Mouse (Mus musculus): Measurements from ENCODE around the gene Gm10401. TPM values are rescaled to one million over a fixed set of nuclear protein-coding genes. Genes with fewer than 3 reads are reported as not detected.

Gene Gm10401
- not detected for total RNA-seq (2021)
- long read RNA-seq, experiment 1 = 0 reads
- long read RNA-seq, experiment 2 = 0 reads

DNA sequence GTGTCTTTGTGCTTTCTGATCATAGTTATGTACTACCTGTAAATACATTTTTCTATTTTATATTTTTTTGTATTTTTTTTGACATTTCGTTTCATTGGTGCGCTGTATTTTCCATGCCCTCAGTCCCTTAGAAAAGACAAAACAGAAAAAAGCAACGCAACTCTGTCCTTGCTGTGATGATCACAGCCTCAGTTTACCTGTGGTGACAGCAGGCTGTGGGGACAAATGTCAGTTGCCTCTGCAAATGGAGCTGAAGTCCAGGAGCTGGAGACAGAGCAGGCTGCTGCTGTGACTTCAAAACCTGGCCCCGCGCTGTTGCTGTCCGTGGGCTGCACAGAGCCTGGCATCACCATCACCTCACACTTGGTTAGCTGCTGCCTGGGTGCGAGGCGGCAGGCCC, at the start of gene Gm10401:
Gene Gm10401 (minus strand): TSS at position 101 of the 400 bp plus-strand sequence.
- intact Hi-C loops (cut with DNase I) = no loop called here
- no peak for DNase-seq

DNA sequence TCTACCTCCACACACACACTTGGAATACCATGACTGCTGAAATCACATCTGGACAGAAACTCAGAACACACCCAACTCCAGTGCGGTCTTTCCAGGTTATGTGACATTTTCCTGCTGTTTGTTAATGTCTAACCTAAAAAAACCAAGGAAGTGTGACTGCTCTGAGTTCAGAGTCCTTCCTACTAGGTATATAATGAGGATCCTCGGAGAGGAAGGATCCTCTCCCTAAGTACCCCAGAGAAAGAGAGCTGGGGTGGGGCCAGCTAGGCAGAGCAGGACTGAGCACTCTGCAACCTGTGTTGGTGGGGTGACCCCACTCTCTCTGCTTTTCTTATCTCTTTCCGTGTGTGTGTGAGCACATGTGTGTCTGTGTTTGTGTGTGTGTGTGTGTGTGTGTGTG, 49.3 kb upstream of the Gm10401 start:
- no peak for DNase-seq
- intact Hi-C loops (cut with DNase I) = no loop called here

DNA sequence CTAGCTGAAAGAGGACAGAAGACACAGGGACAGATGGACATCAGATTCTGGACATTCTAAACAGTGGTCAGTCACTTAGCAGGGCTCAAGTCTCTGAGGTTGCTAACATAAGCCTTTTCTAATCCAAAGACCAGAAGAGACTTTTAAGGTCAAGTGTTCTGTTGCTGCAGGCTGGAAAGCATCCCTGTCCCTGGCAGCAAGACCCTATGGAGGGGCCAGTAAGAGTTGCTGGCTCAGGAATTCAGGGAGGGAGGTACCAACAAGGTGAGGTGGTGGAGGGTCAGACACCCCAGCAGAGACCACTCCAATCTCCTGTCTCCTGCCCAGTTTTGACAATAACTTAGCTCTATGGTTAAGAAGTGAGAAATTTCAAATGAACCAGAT, 48.6 kb upstream of the Gm10401 start:
- no peak for DNase-seq
- intact Hi-C loops (cut with DNase I) = no loop called here

DNA sequence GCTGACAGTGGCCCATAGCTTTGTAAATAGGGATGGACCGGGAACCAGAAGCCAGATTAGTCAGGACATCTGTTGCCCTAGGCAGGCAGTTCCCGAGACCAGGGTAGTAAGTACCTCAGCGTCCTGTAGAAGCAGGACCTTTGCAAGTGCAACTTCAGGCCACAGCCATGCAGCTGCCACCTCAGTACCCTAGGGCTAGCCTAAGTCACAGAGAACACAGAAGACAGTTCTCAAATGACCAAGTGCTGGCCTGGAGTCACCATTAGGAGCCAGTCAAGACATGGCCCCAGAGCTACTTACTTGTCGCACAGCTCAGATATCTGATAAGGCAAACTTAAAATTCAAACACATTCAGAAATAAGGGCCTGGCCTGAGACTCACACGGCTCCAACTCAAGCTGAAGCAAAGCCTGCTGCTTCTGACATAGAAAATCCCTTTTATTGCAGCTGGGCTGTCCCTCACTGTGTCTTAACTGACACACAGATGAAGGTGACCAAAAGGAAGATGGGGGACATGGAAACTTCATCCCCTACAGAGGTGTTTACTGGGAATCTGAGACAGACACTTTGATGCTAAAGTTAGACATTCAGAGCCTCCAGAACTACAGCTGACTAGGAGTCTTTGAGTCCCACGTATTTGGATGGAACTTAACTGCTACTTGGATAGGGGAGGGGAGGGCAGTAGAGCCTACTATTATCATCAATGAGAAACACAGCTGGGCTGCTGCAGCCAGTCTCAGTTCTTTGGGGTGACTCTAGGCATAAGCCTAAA, 48.1 kb upstream of the Gm10401 start:
- DNase-seq = no peak
- intact Hi-C loops (cut with DNase I) = no loop called here

DNA sequence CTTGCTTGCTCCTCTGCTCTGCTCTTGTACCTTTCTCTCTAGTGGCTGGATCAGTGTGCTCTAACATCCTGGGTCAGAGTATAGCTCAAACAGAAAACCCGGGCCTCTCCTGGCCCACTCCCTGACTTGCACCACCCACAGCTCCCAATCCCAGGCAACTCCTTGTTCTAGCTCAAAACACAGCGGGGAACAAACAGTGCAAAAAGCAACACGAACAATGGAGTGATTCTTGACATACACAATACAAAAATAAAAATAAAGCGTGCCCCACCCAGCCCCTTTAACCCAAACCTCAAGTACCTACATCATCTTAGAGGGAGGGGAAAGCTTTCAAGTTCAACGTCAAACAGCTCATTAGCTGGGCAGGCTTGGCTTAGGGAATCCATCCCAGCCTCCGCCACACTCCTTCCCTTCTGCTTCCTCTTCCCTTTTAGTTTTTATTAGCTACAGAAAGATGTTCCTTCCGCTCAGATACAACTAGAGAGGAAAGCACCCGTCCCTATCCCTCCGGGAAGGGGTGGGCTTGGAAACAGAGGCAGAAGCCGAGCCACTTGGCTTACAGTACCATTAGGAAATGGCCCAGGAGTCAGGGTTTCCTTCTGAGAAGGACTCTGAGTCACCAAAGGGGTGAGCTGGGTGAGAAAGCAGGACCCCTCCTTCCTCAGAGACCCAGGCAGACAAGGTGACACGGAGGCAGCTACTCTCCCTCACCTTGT, 47.3 kb upstream of the Gm10401 start:
- DNase-seq = no peak
- intact Hi-C loops (cut with DNase I) = no loop called here

DNA sequence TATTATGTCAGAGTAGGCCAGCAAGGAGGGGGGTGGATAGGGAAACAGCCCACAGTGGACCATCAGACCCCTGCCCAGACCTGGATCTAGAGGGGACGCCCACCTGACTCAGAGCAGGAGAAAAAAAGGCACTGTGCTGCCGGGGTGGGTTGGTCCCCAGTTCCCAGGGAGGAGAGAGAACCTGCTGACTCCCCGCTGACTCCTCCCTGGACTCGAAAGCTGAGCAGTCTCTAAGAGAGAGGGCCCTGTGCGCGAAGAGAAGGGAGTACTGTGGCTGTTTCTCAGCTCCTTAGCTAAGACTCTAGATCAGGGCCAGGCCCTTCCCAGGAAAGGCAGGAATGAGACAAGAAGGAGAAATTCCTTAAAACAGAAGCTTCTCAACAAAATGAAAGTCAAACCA, 46.4 kb upstream of the Gm10401 start:
- intact Hi-C loops (cut with DNase I) = no loop called here

DNA sequence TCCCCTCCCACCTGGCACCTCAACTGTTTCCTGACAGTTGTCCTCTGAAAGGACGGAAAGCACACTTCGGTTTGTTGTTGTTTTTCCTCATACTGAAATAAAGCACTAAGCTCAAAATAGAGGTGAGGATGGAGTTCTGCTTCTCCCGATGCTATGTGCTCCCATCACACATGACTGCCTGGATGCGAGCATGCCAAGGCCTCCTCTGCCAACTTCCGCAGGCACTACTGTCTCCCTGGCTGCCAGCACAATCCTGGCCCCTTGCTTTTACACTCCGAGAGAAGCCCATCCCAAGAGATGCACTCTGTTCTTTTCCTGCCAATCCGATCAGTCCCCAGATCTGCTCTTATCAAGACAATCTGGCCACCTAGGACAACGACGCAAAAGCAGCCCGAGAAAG, 45.5 kb upstream of the Gm10401 start:
- no peak for DNase-seq
- intact Hi-C loops (cut with DNase I) = no loop called here

More for the DNA sequence above, 46.4 kb upstream of the Gm10401 start:
- DNase-seq = no peak

DNA sequence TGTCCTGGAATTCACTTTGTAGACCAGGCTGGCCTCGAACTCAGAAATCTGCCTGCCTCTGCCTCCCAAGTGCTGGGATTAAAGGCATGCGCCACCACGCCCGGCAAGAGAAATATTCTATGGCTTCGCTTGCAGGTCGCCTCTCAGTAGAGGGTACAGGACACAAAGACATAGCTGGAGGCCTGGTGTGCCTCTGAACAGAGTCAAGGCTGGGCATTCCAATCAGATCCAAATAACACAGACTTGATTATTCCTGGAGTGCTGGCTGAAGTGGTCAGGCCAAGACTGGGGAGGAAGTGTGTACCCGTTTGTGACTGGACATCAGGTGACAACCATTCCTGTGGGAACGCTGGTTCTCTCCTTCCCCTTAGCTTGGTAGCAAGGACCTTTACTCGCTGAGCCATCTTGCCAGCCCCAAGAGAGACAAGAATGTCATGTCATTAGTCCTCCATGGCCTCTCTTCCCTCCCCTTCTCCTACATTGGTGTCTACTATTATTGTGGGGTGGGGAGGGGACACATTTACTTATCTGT, 44.1 kb upstream of the Gm10401 start:
- intact Hi-C loops (cut with DNase I) = no loop called here
- no peak for DNase-seq

DNA sequence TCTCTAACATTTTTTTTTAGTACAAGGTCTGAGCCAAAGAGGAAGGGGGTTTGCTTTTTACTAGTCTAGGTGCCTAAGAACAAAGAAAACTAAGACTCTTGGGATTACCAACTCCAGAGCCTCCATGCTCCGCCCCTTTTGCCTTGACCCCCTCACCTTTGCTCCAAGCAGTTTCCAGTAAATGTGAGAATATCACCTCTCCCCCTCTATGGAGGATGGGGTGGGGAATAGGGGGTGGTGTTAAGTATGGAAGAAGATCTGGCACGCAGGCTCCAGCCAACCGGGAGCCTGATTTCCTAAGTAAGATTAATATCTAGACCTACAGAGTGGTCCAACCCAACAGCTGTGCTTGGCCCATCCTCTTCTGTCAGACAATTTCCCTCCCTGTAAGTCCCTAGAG, 42.6 kb upstream of the Gm10401 start:
- intact Hi-C loops (cut with DNase I) = no loop called here
- no peak for DNase-seq

DNA sequence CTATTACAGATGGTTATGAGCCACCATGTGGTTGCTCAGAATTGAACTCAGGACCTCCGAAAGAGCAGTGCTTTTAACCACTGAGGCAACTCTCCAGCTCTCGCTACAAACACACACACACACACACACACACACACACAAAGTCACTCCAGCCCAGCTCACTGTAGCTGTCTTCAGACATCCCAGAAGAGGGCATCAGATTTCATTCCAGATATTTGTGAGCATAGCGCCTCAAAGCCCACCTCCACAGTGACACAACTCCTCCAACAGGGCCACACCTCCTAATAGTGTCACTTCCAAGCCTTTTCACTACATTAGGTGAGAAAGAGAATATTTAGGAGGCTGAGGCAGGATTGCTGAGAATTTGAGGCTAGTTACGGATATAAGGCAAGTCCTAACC, 41.0 kb upstream of the Gm10401 start:
- intact Hi-C loops (cut with DNase I) = no loop called here
- DNase-seq = no peak

DNA sequence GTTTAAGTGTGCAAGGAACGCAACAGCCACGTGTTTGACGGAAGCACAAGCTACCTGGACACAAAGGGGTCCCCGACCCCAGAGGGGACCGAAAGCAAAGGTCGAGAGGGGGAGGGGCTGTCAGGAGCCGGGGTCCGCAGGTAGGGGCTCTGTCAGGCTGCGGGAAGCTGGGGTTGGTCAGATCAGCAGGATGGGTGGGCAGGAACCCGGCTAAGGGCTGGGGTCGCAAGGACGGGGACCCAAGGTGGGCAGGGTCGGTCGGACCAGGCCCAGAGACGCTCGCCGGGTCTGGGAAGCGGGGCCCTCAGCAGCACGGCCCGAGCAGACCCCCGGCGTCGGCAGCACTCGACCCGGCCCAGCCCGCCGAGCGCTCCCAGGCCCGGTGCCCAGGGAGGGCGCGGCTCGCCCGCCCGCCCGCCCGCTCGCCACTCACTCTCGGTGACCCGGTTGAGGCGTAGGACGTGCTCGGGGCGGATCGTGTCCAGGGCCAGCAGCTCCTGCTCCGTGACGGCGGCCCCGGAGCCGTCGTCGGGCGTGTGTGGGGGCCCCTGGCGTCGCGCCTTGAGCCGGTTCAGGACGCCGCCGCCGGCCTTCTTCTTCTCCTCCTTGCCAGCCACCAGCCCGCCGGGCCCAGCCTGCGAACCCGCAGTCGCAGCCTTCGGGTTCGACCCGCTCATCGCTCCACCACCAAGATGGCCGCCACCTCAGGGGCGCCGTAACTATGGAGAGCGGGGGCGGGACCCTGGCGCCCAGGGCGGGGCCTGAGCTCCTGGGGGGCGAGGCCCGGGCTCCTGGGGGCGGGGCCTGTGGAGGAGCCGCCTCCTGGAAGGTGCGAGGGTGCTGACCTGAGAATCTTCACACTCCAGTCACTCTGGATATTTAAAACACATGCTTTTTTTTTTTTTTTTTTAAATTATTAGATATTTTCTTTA, 36.4 kb upstream of the Gm10401 start, which contains the start of gene Unc119b:
Gene Unc119b (minus strand): TSS at position 742 of the 932 bp plus-strand sequence.
- intact Hi-C loops (cut with DNase I) = loop anchor here (2.0 kb wide), 1 partner anchor 20 kb away; no protein-coding TSS in a partner anchor
- DNase-seq = peak; percentile 93

DNA sequence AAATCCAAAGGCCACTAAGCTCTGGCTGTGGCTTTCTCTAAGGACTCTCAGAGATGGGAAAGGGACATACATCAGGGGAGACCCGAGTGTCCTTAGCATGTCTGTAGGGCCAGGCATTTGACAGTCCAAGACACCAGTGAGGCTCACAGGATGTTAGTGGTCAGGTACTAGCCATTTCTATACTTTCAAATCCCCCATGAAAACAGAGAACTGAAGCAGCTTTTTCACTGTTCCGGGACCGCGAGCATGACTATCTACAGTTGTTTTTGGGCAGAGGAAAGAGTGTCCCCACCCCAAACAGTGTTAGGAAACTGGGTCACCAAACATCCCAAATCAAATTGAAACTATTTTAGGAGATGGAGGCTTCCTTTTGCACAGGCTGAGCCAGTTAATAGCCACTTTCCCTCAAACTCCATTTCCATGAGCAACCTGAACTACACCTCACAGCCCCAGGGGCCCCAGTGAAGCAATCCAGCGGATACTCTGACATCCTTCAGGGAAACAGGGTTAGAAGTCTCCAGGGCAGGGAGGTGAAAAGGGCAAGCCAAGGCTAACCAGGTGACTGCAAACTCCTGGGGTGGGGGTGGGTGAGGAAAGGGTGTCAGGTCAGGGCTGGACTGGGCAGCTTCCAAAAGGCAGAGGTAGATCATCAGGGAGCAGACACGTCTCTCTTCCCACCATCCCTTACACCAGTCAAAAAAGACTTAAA, 35.4 kb upstream of the Gm10401 start:
- DNase-seq = no peak

DNA sequence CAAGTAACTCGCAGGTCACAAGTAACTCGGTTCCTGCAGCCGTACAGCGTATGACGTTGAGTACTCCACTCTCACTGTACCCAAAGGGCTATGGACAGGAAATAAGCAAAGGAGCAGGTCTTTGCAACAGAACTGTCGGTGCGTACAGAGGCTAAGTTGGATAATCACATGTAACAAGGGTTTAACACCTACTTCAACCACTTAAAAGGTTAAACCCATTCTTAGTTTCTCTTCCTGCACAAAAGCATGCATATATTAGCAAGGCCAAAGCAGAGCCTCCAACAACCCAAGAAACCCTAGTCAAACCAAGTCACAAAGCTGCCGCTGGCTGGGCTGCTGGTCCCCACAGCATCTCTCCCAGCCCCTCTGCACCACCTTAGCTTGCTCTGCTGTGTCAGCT, 34.4 kb upstream of the Gm10401 start:
- intact Hi-C loops (cut with DNase I) = no loop called here
- DNase-seq = no peak

More for the DNA sequence above, 35.4 kb upstream of the Gm10401 start:
- intact Hi-C loops (cut with DNase I) = loop anchor here (2.0 kb wide), 1 partner anchor 21 kb away; no protein-coding TSS in a partner anchor

DNA sequence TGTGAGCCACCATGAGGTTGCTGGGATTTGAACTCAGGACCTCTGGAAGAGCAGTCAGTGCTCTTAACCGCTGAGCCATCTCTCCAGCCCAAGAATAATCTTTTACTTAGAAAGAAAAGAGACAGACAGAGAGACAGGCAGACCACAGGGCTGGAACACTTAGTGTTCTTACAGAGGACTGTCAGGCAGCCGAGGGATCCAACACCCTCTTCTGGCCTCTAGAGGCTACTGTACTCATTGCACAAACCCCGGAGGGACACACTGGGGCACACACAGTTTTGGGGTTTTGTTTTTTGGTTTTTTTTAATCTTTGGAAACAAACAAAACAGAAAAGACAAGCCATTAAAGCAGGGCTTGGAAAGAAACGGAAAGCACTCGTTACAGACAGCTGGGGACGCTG, 31.2 kb upstream of the Gm10401 start:
- intact Hi-C loops (cut with DNase I) = loop anchor here (10.0 kb wide), 1 partner anchor 215 kb away; the partner anchor contains the start of genes Cox6a1, Gatc and Triap1

DNA sequence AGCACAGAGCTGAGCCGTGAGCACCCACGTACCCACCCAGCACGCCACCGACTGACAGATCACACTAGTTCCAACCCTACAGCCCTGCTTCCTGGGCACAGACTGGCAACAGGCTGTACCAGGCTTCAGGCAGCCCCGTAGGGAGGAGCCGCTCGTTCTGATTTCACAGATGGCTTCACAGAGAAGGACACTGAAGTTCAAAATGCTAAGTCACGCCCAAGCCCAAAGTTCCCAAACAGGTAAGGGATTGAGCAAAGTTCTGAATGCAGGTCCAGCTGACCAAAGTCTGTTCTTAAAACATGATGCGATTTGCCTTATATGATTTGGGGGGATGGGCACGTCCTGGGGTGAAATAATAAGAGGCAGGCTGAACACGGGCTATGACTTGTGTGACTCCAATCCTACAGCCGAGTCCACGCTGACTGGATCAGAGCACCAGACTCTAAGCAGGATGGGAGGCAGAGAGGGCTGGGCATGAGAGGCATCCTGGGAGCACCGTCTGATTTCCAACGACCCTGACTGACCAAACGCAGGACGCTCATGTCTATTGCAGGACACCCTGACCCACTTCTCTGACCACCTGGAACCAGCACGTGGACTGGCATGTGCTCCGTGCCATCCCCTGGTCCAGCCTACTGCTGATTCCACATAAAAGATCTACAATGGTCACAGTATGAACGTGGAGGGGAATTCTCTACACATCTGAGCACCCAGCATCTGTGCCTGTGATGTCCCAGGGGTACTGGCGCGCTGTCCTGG, 29.5 kb upstream of the Gm10401 start:
- intact Hi-C loops (cut with DNase I) = loop anchor here (10.0 kb wide), 1 partner anchor 217 kb away; the partner anchor contains the start of genes Cox6a1, Gatc and Triap1
- no peak for DNase-seq

More for the DNA sequence above, 31.2 kb upstream of the Gm10401 start:
- DNase-seq = no peak

DNA sequence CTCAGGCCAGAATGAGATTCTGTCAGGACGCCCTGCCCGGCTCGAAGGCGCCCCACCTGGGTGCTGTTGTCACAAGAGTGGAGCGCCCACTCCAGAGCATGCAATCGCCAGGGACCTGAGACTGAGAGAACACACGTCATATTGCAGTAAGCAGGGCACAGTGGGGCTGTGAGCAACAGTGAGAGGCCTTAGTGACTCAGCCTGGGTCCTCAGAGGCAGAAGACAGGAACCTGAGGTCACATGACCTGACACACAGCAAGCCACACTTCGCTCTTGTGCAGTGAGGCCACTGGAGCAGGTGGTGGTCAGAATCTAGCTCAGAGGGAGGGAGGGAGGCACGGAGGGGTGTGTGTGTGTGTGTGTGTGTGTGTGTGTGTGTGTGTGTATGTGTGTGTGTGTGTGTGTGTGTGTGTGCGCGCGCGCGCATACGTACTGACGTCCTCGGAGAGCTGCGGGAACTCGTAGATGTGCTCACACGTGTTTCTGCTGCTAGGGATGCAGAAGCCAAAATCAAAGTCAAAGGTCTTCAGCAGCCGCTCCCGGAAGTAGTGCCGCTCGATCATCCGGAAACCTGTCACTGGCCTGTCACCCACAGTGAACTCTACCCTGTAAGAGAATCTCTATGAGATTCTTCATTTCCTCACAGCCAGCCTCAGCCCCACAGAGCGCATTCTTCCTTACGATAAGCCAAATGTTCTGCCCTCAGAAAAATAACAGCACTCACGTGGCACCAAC, 28.6 kb upstream of the Gm10401 start:
- intact Hi-C loops (cut with DNase I) = loop anchor here (10.0 kb wide), 1 partner anchor 218 kb away; the partner anchor contains the start of genes Cox6a1, Gatc and Triap1
- no peak for DNase-seq

DNA sequence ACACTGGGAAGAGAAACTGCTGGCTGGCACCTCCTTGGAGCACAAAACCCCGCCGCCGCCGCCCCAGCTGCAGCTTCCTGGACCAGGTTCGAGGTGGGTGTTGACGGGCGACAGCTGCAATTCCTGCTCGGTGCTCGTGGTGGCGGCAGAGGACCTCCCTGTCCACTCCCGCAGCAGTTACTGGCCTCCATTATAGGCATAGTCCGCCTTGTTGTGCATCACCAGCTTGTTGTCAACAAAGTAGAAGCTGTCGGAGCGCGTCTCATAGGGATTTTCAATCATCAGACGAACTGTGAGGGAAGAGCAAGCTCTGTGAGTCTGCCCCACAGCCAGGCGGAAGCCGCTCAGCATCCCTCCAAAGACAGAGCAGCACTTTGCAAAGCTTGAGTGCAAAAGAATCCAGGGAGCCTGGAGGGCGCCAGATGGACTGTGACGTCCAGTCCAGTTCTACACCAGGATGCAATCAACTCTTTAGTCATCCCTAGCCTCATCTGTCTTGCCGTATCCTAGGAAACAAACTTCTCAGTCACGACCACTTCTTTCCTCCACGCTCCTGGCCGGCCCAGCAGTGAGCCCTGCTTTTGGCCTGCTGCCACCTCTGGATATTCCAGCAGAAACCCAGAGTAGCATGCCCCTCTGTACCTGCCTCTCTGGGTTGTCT, 27.2 kb upstream of the Gm10401 start:
- intact Hi-C loops (cut with DNase I) = loop anchor here (1.0 to 10.0 kb wide), 3 partner anchors 38 to 219 kb away; partner anchors contain the start of genes Cox6a1, Gatc and Triap1
- DNase-seq = peak; percentile 87 to 90

All from heart, postnatal 14 days (tissue).